Mouse (Mus musculus) left cerebral cortex, postnatal 25 days (tissue): ENCODE measurements at regions not wholly inside any gene's neighbourhood (a gene's known extent, or its start where the extent isn't known, plus 50 kb on each side); places are given as distances from the start of the nearest gene placed in this dataset.
"Not testable (repeated sequence)": the region's sequence is repeated elsewhere in the genome, so short reads cannot be mapped to it uniquely, and the experiment has no call there.

Source experiments
- DNase-seq, 2 experiments: peaks; one replicate each; pipeline ENCODE4 v3.0.0; 2022; ENCODE audit warnings: low spot score in 2 of 2, mixed read lengths in 1 of 2
- intact Hi-C: fragments of 180-260 bp; cut with DNase I; formaldehyde crosslinking; loops from one replicate; pipeline ENCODE4 v1.15.1; 2025

GRCm38 (mm10) chr16:55603611-55604010, 235.1 kb downstream of the Nfkbiz start:
- no peak for DNase-seq
- intact Hi-C loops = no loop called here

- intact Hi-C loops = no loop called here
These were observed 249.2 kb downstream of the Nfkbiz start for GRCm38 (mm10) chr16:55589382-55589956.

GRCm38 (mm10) chr16:55587138-55587537, 251.6 kb downstream of the Nfkbiz start:
- DNase-seq = no peak
- intact Hi-C loops = no loop called here

More at GRCm38 (mm10) chr16:55589382-55589956, 249.2 kb downstream of the Nfkbiz start:
- DNase-seq = no peak

- no peak for DNase-seq
- intact Hi-C loops = no loop called here
These were observed 255.8 kb downstream of the Nfkbiz start for GRCm38 (mm10) chr16:55582906-55583305.

- intact Hi-C loops = no loop called here
- no peak for DNase-seq
These were observed 256.7 kb downstream of the Nfkbiz start for GRCm38 (mm10) chr16:55582029-55582428.

GRCm38 (mm10) chr16:55580827-55581226, 257.9 kb downstream of the Nfkbiz start:
- DNase-seq = no peak
- intact Hi-C loops = no loop called here

- intact Hi-C loops = no loop called here
- no peak for DNase-seq
These were observed 260.0 kb downstream of the Nfkbiz start for GRCm38 (mm10) chr16:55578686-55579085.

- DNase-seq, intact Hi-C loops: not testable (repeated sequence)
These were observed 263.0 kb downstream of the Nfkbiz start for GRCm38 (mm10) chr16:55575609-55576283.

GRCm38 (mm10) chr16:55571106-55571505, 267.6 kb downstream of the Nfkbiz start:
- DNase-seq = no peak
- intact Hi-C loops = no loop called here

GRCm38 (mm10) chr16:55570097-55570496, 268.6 kb downstream of the Nfkbiz start:
- DNase-seq = no peak
- intact Hi-C loops = no loop called here

GRCm38 (mm10) chr16:55555821-55556535, 258.2 kb upstream of the Zpld1 start:
- intact Hi-C loops = no loop called here

GRCm38 (mm10) chr16:55555224-55555623, 257.4 kb upstream of the Zpld1 start:
- intact Hi-C loops = no loop called here
- DNase-seq = no peak

More at GRCm38 (mm10) chr16:55555821-55556535, 258.2 kb upstream of the Zpld1 start:
- peak in 1 of 2 experiments; percentile 15 for DNase-seq

- no peak for DNase-seq
- intact Hi-C loops = no loop called here
These were observed 256.1 kb upstream of the Zpld1 start for GRCm38 (mm10) chr16:55553896-55554295.

- intact Hi-C loops = no loop called here
- DNase-seq = no peak
These were observed 253.6 kb upstream of the Zpld1 start for GRCm38 (mm10) chr16:55551348-55551747.

GRCm38 (mm10) chr16:55550649-55551312, 253.0 kb upstream of the Zpld1 start:
- intact Hi-C loops = no loop called here
- DNase-seq = peak; percentile 57 to 71

- intact Hi-C loops = no loop called here
These were observed 249.3 kb upstream of the Zpld1 start for GRCm38 (mm10) chr16:55547095-55547494.

GRCm38 (mm10) chr16:55540336-55541015, 242.7 kb upstream of the Zpld1 start:
- DNase-seq = no peak
- intact Hi-C loops = no loop called here

More at GRCm38 (mm10) chr16:55547095-55547494, 249.3 kb upstream of the Zpld1 start:
- DNase-seq = no peak

GRCm38 (mm10) chr16:55539179-55539578, 241.4 kb upstream of the Zpld1 start:
- intact Hi-C loops = no loop called here
- DNase-seq = no peak

GRCm38 (mm10) chr16:55537548-55537947, 239.8 kb upstream of the Zpld1 start:
- intact Hi-C loops = no loop called here
- no peak for DNase-seq

GRCm38 (mm10) chr16:55532686-55533085, 234.9 kb upstream of the Zpld1 start:
- intact Hi-C loops = no loop called here
- no peak for DNase-seq
